Mouse (Mus musculus): ENCODE data around the gene Slc25a39.
"Not testable (repeated sequence)": the region's sequence is repeated elsewhere in the genome, so short reads cannot be mapped to it uniquely, and the experiment has no call there.

Slc25a39 gene

DNA sequence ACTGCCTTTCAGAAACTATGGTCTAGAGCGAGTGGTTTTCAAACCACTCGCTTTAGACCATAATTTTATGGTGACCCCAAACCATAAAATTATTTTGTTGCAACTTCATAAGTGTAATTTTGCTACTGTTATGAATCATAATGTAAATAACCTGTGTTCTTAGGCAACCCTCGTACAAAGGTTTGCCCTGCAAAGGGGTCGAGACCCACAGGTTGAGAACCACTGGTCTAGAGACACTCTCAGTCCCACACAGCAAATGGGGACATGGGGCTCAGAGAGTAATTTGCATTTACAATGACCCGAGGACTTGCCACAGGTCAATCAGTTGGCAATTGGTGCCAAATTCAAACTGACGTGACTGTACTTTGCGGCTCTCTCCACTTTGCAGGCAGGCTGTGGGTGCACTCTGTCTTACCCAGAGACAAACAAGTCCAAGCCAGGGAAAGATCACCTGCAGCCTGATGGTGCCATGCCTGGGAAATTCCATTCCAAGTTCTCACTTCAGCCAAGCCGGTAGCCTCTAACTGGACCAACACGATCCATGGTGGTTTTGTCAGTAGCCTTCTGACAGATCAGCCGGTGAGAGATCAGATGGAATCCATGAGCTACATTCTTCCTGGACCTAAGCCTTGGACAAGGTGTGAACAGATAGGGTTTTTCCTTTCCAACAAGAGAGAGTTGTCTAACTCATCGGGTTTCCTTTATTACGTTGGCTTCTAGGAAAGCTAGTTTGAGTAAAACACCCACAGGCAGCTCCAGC is 35.6 kb downstream of the Slc25a39 start:
- no peak for DNase-seq (ENCODE audit: low spot score)

DNA sequence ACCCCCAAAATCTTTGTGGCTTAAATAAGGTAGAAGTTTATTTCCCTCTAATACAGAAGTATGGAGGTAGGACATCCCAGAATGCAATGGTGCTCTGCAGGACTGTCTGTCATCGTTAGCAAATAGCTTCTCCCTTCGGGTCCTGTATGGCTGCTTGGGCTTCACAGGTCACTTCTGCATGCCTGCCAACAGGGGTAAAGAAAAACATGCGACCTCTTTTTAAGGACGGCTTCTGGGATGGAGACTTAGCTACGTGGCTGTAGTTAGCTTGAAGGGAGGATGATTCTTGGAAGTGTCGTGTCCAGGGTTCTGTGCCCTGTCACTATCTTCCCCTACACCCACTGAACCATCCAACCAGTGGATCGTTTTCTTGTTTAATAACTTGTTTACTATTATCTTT is 37.5 kb downstream of the Slc25a39 start:
- DNase-seq (ENCODE audit: low spot score) = no peak

DNA sequence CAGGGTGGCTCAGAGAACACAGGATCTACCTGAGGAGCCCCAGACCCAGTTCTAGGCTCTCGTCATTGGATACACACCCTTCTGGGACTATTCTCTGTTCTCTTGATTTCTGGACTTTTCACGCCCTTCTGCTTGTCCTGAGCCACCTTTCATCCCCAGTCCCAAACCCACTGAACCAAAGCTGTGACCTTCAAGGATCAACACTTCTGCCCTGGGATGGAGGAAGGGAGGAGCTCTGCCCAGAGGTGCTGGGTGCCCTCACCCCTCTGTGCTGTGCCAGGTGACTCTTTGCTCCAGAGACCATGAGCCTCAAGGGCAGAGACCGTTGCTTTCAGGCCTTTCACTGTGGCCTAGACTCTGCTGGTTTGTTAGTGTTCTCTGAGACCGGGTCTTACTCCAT is 38.5 kb downstream of the Slc25a39 start:
- DNase-seq (ENCODE audit: low spot score) = no peak

DNA sequence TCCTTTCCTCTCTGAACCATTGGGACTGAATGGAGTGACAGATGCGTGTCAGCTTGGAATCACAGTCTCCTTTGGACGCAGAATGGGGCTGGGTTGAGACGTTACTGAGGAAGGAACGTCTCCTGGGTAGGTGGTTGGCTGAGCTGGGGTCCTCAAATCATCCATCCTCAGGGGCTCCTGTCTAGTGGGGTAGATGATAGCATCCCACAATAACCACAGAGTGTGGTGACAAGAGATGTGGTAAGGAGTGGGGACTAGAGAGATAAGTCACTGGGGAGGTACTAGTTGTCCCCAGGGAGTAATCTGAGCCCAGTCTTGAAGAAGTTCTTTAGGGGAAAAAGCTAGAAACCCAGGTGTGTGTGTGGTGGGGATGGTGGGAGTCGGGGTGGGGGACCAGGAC is 39.4 kb downstream of the Slc25a39 start:
- DNase-seq (ENCODE audit: low spot score) = no peak

DNA sequence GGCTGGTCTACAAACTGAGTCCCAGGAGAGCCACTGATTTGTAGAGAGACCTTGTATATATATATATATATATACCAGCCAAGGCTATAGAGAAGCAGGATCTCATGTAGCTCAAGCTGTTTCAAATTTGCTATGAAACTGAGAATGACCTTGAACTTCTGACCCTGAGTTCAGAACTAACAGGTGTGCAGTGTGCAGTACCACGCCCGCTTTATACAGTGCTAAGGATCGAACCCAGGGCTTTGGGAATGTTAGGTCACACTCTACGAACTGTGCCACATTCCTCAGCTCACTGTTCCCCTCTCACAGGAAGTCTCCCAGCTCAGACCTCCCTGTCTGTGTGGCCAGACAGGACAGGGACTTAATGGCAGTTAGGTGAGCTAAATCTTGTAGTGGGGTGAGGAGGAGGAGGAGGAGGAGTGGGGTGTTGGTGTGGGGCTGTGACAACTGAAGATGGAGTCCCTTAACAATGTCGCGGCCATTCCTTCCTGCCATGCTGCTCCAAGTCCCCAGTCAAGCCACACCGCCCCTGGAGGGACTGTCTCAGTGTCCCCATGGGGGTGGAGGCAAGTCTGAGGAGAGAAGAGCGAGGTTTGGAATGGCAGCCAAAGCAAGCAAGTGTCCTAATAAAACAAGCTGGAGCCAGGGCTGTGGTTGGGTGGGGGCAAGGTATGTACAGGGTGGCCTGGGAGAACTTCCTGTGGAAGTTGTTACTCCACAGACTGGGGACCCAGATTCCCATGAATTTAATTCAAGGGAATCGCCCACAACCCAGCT is 40.1 kb downstream of the Slc25a39 start:
- no peak for DNase-seq (ENCODE audit: low spot score)

DNA sequence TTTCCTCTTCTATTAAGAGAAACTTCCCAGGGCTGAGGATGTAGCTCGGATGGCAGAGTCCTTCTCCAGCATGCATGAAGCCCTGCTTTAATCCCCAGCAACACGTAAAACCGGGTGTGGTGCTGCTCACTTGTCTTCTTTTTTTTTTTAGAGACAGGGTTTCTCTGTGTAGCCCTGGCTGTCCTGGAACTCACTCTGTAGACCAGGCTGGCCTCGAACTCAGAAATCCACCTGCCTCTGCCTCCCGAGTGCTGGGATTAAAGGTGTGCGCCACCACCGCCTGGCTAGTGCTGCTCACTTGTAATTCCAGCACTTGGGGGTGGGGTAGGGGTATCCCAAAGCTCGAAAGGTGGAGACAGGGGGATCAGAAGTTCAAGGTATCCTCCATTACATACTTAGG is 41.6 kb downstream of the Slc25a39 start, which contains the start of gene Slc4a1:
TSS of gene Slc4a1 (minus strand) at position 101 of the 400 bp plus-strand sequence.
- DNase-seq (ENCODE audit: low spot score) = not testable (repeated sequence)

DNA sequence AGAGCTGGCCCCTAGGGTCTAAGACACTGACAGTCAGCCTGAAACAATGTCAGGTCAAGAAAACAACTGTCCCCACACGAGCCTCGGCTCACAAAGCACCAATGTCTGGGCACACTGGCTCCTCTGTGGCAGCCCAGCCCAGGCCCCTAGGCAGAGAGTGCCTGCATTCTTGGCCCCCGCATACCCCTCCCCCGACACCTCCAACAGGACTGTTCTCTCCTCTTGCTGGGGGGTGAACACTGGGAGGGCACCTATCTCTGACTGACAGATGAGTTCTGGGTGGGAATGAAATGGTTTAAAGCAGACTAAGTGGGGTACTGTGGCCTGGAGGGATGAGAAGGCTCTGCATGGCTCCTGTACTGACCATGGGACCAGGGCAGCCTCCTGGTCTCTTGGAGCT is 42.0 kb downstream of the Slc25a39 start:
- no peak for DNase-seq (ENCODE audit: low spot score)

DNA sequence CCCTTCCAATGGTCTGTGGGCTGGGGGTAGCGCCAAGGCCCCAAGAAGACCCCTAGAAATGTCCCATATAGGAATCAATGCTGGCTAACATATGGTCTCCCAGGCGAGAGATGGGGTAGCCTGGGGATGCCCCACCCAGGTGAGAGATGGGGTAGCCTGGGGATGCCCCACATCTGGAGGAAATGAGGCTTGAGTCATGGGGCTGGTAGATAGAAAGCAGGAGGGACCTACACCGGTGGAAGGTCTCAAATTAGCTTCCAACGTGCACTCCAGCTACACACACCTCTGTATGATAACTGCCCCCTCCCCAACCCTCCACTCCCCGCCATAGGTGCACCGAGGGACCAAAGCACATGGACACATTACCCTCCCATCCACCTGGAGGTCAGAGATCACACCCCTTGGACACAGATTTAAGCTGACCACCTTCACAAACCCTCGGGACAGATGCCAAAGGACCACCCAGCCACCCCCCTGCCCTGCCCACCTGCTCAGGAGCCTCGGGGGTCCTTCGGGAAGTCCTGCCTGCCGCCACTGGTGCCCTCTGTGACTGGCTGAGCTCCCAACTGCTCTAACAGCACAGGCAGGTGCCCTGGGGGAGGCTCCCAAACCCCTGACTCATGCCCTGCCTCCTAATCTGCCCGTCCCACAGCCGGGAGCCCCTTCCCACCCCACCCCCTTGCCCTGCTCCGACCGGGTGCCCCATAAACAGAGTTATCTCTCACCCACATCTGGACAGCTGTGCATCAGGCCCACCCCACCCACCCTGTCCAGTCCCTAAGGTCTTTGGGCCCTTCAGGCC is 43.0 kb downstream of the Slc25a39 start:
- no peak for DNase-seq (ENCODE audit: low spot score)

DNA sequence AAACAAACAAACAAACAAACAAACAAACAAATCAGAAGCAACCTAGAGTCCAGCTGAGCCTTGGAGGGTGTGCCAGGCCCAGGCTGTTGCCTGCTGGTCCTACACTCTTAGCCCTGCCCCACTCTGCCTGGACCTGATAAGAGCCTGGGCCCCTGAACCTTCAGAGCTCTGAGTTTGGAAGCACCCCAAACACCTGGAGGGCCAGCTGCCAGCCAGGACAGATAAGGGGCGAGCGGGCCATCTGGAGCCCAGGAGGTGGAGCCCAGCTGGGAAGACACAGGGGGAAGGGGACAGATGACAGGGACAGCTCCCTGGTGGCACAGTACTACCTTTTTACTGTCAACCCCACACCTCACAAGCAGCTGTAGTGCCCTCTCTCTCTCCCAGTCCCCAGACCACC is 44.1 kb downstream of the Slc25a39 start:
- no peak for DNase-seq (ENCODE audit: low spot score)

DNA sequence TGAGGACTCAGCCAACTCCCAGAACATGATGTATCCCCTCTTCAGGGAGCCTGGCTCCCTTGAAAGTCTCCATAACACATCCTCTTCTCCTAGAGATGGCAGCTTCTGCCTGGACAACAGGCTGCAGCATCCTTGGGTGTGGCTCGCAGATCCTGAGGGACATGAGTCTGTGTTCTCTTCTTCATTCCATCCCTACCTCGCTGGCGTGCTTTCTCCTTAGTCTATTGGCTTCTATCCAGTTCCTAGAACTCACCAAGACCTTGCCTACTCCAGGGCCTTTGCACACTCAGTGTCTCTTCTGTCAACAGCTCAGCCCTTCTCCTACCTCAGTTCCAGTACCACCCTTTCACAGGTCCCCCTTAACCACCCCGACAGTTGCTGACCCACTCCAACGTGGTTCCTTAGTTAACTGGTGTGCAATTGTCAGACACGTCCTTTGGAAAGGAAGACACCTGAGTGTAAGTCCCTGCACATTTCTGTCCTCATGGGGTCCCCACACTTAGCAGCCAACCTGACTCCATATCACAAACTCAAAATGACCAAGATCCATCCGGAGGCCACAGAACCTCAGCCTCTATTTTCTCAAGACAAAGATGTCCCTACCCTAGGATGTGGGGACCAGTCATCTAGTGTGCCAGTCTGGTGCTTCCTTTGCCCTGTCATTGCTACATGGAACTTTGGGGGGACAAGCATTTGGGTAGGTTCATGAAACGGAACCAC is 45.8 kb downstream of the Slc25a39 start:
- no peak for DNase-seq (ENCODE audit: low spot score)

DNA sequence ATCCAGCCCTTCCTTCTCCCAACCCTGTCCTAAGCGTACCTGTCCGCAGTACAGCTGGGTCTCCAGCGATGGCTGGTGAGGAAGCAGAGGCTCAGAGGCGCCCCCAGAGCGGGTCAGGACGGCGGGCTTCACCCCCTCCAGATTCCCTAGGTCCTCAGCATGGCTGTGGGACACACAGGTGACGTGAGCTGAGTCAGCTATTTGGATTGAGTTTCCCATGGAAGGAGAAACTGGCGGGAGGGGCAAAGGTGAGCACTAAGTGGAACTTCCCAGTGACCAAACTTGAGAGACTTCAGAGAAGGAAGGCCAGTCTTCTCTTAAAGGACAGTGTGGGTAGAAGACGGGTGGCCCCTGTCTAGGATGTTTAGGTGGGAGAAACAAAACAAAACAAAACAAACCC is 49.4 kb downstream of the Slc25a39 start:
- DNase-seq (ENCODE audit: low spot score) = no peak

DNA sequence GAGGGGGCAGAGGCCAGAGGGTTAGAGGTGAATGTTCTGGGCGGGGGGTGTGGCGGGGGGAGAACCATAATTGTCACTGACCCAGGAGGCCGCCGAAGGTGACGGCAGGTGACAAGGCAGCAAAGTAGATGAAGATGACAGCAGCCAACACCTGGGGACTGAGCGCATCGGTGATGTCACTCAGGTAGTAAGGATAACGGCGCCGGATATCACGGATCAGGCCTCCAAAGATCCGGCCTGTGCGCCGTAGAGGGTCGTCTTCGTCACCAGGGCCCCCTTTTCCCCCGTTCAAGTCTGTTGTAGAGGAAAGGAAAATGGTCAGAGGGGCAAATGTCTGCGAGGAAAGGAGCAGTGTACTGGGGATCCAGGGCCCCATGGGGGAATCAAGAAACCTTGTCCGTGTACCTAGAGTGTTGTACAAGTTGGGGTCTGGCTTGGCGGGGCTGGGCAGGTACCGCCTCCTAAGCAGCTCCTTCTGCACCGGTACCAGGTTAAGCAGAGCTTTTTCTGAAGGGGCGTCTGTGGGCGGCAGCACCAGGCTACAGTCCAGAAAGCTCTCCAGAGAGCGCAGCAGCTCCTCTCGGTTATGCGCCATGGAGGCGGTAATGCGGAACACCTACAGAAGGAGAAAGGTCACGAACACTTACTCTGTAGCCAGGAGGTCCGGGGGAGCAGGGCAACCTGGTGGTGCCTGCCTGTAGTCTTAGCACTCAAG is 51.0 kb downstream of the Slc25a39 start:
- DNase-seq (ENCODE audit: low spot score) = no peak

DNA sequence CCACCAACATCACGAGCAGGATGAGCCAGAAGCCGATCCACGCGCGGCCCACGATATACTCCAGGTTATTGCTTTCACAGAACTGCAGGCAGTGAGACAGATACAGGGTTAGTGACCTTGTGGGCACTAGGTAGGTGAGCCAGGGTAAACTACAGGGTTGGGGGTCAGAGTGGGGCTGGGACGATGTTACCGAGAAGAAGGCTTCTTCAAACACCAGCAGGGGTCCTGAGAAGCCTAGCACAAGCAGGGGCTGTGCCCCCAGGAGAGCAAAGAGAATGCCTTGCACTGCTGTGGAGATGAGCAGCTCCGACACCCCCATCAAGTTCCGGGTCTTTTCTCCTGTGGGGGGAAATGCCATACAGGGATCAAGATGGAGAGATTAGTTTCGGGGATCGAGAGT is 51.6 kb downstream of the Slc25a39 start:
- no peak for DNase-seq (ENCODE audit: low spot score)

DNA sequence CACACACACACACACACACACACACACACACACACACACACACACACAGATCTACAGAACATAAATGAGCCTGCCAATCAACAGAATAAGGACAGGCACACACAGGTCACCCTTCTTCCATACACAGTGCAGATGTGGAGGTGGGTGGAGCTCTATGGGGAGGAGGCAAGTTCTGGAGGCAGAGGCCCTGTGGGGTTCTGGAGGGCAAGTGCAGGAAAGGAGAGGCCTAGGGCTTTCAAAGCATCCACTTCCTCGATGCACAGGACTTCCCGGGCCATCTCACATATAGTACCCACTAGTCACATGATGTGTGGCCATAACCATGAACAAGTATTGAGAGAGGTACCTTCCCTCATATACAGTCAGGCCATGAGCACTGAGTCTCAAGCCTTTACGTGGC is 52.2 kb downstream of the Slc25a39 start:
- DNase-seq (ENCODE audit: low spot score) = no peak

DNA sequence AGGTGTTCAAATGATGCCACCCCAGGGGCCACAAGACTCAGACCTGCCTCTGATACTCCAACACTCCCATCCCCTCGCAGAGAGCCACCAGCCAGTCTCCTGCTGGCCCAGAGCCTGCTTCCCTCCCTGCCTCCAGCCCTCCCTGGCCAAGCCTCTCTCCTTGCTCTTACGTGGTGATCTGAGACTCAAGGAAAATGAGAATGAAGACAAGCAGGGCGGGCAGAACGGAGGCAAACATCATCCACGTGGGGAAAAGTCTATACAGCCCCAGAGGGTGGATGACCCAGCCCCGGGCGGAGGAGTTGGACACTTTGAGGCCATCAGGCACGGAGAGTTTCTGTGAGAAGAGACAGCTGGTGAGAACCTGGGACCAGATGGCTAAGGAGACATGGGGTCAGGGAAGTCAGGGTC is 54.7 kb downstream of the Slc25a39 start:
- DNase-seq (ENCODE audit: low spot score) = no peak

All from embryo, embryonic 10 days (tissue).